Mouse (Mus musculus) cerebellum, postnatal 10 days (tissue): ENCODE data around the gene Trove2.
"Not testable (repeated sequence)": the region's sequence is repeated elsewhere in the genome, so short reads cannot be mapped to it uniquely, and the experiment has no call there.

Source experiments
- DNase-seq, 2 experiments: peaks; one replicate each; pipeline ENCODE4 v3.0.0; 2021; ENCODE audit warnings: mixed read lengths in 2 of 2

Gene Trove2

GRCm38 (mm10) chr1:143738811-143739210, 38.1 kb downstream of the Trove2 start:
- no peak for DNase-seq

GRCm38 (mm10) chr1:143733914-143734410, 42.9 kb downstream of the Trove2 start:
- no peak for DNase-seq

GRCm38 (mm10) chr1:143731691-143732090, 45.2 kb downstream of the Trove2 start:
- DNase-seq: no peak

- DNase-seq: peak; percentile 19 to 38
Observed at GRCm38 (mm10) chr1:143730899-143731298, 46.0 kb downstream of the Trove2 start.

- no peak for DNase-seq
Observed at GRCm38 (mm10) chr1:143727701-143728445, 49.0 kb downstream of the Trove2 start.

GRCm38 (mm10) chr1:143724456-143725064, 52.3 kb downstream of the Trove2 start:
- DNase-seq: no peak

- not testable (repeated sequence) for DNase-seq
Observed at GRCm38 (mm10) chr1:143716038-143716437, 60.8 kb downstream of the Trove2 start, which contains the start of gene Glrx2. Glrx2 (plus strand) TSS chr1:143716338.

GRCm38 (mm10) chr1:143710627-143710976, 66.3 kb downstream of the Trove2 start:
- no peak for DNase-seq

GRCm38 (mm10) chr1:143709966-143710626, 66.8 kb downstream of the Trove2 start:
- DNase-seq: no peak

- DNase-seq: no peak
Observed at GRCm38 (mm10) chr1:143708361-143708760, 68.5 kb downstream of the Trove2 start.

GRCm38 (mm10) chr1:143707006-143707405, 69.9 kb downstream of the Trove2 start:
- DNase-seq: peak; percentile 17 to 32

- DNase-seq: peak; percentile 94 to 96
Observed at GRCm38 (mm10) chr1:143702741-143703262, 74.1 kb downstream of the Trove2 start, which contains the start of gene Cdc73. Cdc73 (minus strand) TSS chr1:143702893.

GRCm38 (mm10) chr1:143702141-143702740, 74.6 kb downstream of the Trove2 start:
- peak; percentile 64 to 67 for DNase-seq

- DNase-seq: no peak
Observed at GRCm38 (mm10) chr1:143701736-143702135, 75.1 kb downstream of the Trove2 start.
